Comparison of ENCODE assay signal across 14 mouse cellular contexts in the genomic region with DNA sequence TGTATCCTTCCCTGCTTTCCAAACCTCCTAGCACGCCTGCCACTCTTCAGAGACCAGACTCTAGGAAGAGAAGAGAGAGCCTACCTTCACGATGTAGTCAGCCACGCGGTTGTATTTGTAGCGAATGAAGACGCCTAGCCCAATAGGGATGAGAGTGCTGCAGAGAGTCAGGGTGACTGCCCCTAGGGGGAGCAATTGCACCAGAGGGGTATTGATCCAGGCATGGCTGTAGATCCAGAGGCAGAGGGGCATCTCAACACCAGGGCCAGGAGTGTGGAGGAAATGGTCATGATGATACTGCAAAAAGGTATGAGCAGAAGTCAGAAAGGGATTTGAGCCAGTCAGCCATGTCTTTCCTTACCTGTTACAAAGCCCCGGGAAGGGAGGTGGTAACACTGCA. TPM values are rescaled to one million over a fixed set of nuclear protein-coding genes. Genes with fewer than 3 reads are reported as not detected.
DNase-seq lines count a peak whose midpoint lies in the region; ATAC-seq and TF ChIP-seq lines count a peak whose summit lies in the region.
"Not testable (repeated sequence)": the region's sequence is repeated elsewhere in the genome, so short reads cannot be mapped to it uniquely, and the experiment has no call there.
"Had no signal": no experiment of that assay in that cellular context is flagged by ENCODE, and none has a peak within 500 bp of the region (broad histone marks: within the 10 kb centered on the region; RNA-seq: fewer than 3 reads in every experiment).

No protein-coding gene starts in this region.

- peak; percentile 63; the same call in 1 of the 2 replicates for ATAC-seq in kidney, embryonic 14.5 days (ENCODE audit: low FRiP score, low TSS enrichment)
- ATAC-seq in lung, postnatal 0 days = not testable (repeated sequence)

- TF ChIP-seq EP300 in lung, postnatal 0 days (IDR thresholded peaks at IDR 0.05) = not testable (repeated sequence)

- not testable (repeated sequence) for H3K4me3 ChIP-seq in E14TG2a.4 (replicated peaks; ENCODE audit: low read length); hindbrain, embryonic 10.5 days; kidney, embryonic 14.5 days (ENCODE audit: low read length); lung, postnatal 0 days (ENCODE audit: low read depth, low read length)

- peaks cover 61% of the 10 kb centered on the region for H3K27me3 ChIP-seq in E14TG2a.4 (ENCODE audit: insufficient read depth, low read length)
- H3K27me3 ChIP-seq in hindbrain, embryonic 10.5 days (ENCODE audit: insufficient read depth, poor library complexity, severe bottlenecking) = peaks cover 57% of the 10 kb centered on the region
- H3K27me3 ChIP-seq in kidney, embryonic 14.5 days (ENCODE audit: control insufficient read depth, insufficient read depth, low read length) = peaks cover 16% of the 10 kb centered on the region
- not testable (repeated sequence) for H3K27me3 ChIP-seq in lung, postnatal 0 days (replicated peaks; ENCODE audit: insufficient read depth, low read length)

- not testable (repeated sequence) for H3K36me3 ChIP-seq in E14TG2a.4 (ENCODE audit: insufficient read depth, low read length); hindbrain, embryonic 10.5 days; kidney, embryonic 14.5 days (ENCODE audit: control insufficient read depth, insufficient read depth, low read length); lung, postnatal 0 days (ENCODE audit: insufficient read depth, low read length)

- 48% methylated on average over 7 of the region's 7 CpGs for WGBS in hindbrain, embryonic 10.5 days
- 55% methylated on average over 7 of the region's 7 CpGs for WGBS in kidney, embryonic 14.5 days
- 55% methylated on average over 7 of the region's 7 CpGs for WGBS in lung, postnatal 0 days

- not testable (repeated sequence) for H3K4me2 ChIP-seq in kidney, embryonic 14.5 days (replicated peaks; ENCODE audit: low read depth, low read length); lung, postnatal 0 days (replicated peaks; ENCODE audit: low read depth, low read length)

- H3K9ac ChIP-seq in kidney, embryonic 14.5 days (ENCODE audit: low read depth, low read length); lung, postnatal 0 days (replicated peaks; ENCODE audit: low read depth): not testable (repeated sequence)

- H3K9me3 ChIP-seq in E14TG2a.4 (ENCODE audit: low read length); hindbrain, embryonic 10.5 days; kidney, embryonic 14.5 days (ENCODE audit: control insufficient read depth, low read length); lung, postnatal 0 days (ENCODE audit: low read length): not testable (repeated sequence)

- peak; percentile 9 to 58 for DNase-seq in adrenal gland, adult (ENCODE audit: inconsistent age in 2 of 2, low spot score in 1 of 2)
- peak; percentile 9 for DNase-seq in embryo, embryonic 9.5 days (ENCODE audit: extremely low spot score)
- DNase-seq in hindbrain, embryonic 10.5 days (ENCODE audit: low spot score) = peak; percentile 8
- DNase-seq in lung, postnatal 0 days (ENCODE audit: low spot score) = not testable (repeated sequence)
- DNase-seq in naive thymus-derived CD4-positive, alpha-beta T cell, adult 2 months (ENCODE audit: low read depth) = peak; percentile 51
- peak; percentile 44 for DNase-seq in thymus, postnatal 4 days

- peak; percentile 17; the same call in 1 of the 2 replicates for TF ChIP-seq CTCF in E14TG2a.4 (conservative IDR thresholded peaks at IDR 0.05; ENCODE audit: low read length)
- TF ChIP-seq CTCF in lung, postnatal 0 days (IDR thresholded peaks at IDR 0.05) = peak; percentile 51

- not testable (repeated sequence) for H3K4me1 ChIP-seq in E14TG2a.4 (replicated peaks; ENCODE audit: low read depth, low read length); hindbrain, embryonic 10.5 days (replicated peaks); kidney, embryonic 14.5 days (ENCODE audit: control insufficient read depth, insufficient read depth, low read length); lung, postnatal 0 days (ENCODE audit: insufficient read depth, low read depth, low read length)

- not testable (repeated sequence) for H3K27ac ChIP-seq in hindbrain, embryonic 10.5 days; kidney, embryonic 14.5 days (ENCODE audit: low read depth, low read length); lung, postnatal 0 days (ENCODE audit: low read length)

RNA-seq across cellular contexts. Expression of a gene that starts 1.2 kb away (rescaled TPM):
- polyA plus RNA-seq in hindbrain, embryonic 10.5 days (2016; fragmentation: Nextera tagmentation; extraction: Ambion mirVana) = 3.2 and 7.0 TPM in 2 replicates
- 0.39 TPM in 1 of 2 replicates, not detected in the other for polyA plus RNA-seq in kidney, embryonic 14.5 days (2014; fragmentation: Nextera tagmentation; extraction: Ambion mirVana)
- 0.15 TPM in 1 of 2 replicates, not detected in the other for polyA plus RNA-seq in lung, postnatal 0 days (2015; fragmentation: Nextera tagmentation; extraction: Ambion mirVana)
- polyA plus RNA-seq: erythroblast, embryonic 14.5 days had no signal

RNA-seq across cellular contexts. Expression of a gene that starts 5.1 kb away (rescaled TPM):
- 0.40 and 1.8 TPM in 2 replicates for polyA plus RNA-seq in hindbrain, embryonic 10.5 days (2016; fragmentation: Nextera tagmentation; extraction: Ambion mirVana)
- polyA plus RNA-seq in kidney, embryonic 14.5 days (2014; fragmentation: Nextera tagmentation; extraction: Ambion mirVana) = 0.36 and 0.45 TPM in 2 replicates
- not detected in 2 replicates for polyA plus RNA-seq in lung, postnatal 0 days (2015; fragmentation: Nextera tagmentation; extraction: Ambion mirVana)
- polyA plus RNA-seq: erythroblast, embryonic 14.5 days; stomach, embryonic 14.5 days had no signal

RNA-seq across cellular contexts. Expression of a gene that starts 26.6 kb away (rescaled TPM):
- polyA plus RNA-seq in hindbrain, embryonic 10.5 days (2016; fragmentation: Nextera tagmentation; extraction: Ambion mirVana) = 14.9 and 18.1 TPM in 2 replicates
- polyA plus RNA-seq in kidney, embryonic 14.5 days (2014; fragmentation: Nextera tagmentation; extraction: Ambion mirVana) = 17.0 and 31.0 TPM in 2 replicates
- polyA plus RNA-seq in lung, postnatal 0 days (2015; fragmentation: Nextera tagmentation; extraction: Ambion mirVana) = 9.3 and 9.5 TPM in 2 replicates

RNA-seq across cellular contexts. Expression of a gene that starts 58.0 kb away (rescaled TPM):
- not detected in 2 replicates for polyA plus RNA-seq in hindbrain, embryonic 10.5 days (2016; fragmentation: Nextera tagmentation; extraction: Ambion mirVana)
- not detected in 2 replicates for polyA plus RNA-seq in kidney, embryonic 14.5 days (2014; fragmentation: Nextera tagmentation; extraction: Ambion mirVana)
- 0.05 TPM in 1 of 2 replicates, not detected in the other for polyA plus RNA-seq in lung, postnatal 0 days (2015; fragmentation: Nextera tagmentation; extraction: Ambion mirVana)
- polyA plus RNA-seq: erythroblast, embryonic 14.5 days; forebrain, embryonic 16.5 days; hindbrain, embryonic 16.5 days; limb, embryonic 13.5 days; midbrain, embryonic 10.5 days; stomach, embryonic 14.5 days had no signal
